Mouse (Mus musculus): ENCODE data around the gene Psors1c2. TPM values are rescaled to one million over a fixed set of nuclear protein-coding genes. Genes with fewer than 3 reads are reported as not detected.
"Not testable (repeated sequence)": the region's sequence is repeated elsewhere in the genome, so short reads cannot be mapped to it uniquely, and the experiment has no call there.

The Psors1c2 gene
- 0.15 TPM in 1 of 2 replicates, not detected in the other for polyA plus RNA-seq (2012; rRNA removed)

DNA sequence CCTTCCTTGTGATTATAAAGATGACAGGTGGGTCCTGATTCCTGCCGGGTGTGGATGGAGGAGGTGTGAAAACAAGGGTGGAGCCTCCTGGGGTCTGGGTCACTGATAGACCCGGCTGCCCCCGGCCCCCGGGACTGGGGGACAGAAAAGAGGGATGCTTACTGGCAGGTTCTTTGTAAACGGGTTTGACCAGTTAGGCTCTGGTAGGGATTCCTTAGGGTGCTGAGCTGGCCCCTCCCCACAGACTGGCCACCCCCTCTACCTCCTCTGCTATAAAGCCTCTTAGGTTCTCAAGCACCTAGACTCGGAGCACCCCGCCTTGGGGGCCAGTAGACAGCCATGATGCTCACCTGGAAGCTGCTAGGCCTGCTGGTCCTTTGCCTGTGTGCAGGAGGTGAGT is at the start of gene Psors1c2:
Gene Psors1c2 (plus strand): TSS at position 301 of the 400 bp plus-strand sequence.
- DNase-seq (ENCODE audit: low read depth): no peak

GRCm38 (mm10) chr17:35484066-35484465 is 48.9 kb upstream of the Psors1c2 start:
- DNase-seq (ENCODE audit: low read depth): no peak

DNA sequence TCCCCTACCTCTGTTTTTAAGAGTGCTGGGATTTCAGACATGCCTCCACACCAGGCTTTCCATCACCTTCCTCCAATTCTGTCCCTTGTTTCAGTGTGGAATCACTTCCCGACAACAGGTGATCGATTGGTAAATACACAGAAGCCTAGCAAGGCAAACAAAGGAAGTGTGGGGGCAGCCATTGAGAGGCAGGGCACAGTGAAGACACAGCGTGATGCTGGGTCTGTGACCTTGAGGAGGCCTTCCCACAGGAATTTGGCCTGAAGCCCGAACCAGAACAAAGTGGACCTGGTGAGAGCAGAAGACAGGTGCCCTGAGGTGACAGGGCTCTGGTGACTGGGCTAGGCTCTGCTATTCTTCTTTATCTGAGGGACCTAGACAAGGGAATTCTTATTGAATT is 47.3 kb upstream of the Psors1c2 start:
- DNase-seq (ENCODE audit: low read depth): no peak

DNA sequence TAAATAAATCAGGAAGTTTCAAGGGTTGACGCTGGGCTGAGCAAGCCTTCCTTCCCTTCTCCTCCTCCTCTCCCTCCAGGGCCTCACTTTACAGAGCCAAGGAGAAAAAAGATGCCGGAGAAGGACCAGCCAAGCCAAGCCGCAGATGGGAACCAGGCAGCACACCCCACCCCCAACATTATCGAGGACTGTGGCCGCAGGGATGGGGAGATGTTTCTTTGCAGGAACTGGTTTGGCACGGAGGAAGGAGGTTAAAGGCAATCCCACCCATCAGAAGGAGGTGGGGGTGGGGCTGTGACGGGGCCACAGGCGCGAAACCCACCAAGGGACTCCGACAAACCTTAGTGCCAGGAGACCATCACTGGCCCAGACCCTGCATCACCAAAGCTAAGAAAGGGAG is 46.3 kb upstream of the Psors1c2 start:
- DNase-seq (ENCODE audit: low read depth): no peak

GRCm38 (mm10) chr17:35488041-35488440 is 45.0 kb upstream of the Psors1c2 start:
- DNase-seq (ENCODE audit: low read depth): no peak

GRCm38 (mm10) chr17:35490320-35490719 is 42.7 kb upstream of the Psors1c2 start:
- DNase-seq (ENCODE audit: low read depth): no peak

DNA sequence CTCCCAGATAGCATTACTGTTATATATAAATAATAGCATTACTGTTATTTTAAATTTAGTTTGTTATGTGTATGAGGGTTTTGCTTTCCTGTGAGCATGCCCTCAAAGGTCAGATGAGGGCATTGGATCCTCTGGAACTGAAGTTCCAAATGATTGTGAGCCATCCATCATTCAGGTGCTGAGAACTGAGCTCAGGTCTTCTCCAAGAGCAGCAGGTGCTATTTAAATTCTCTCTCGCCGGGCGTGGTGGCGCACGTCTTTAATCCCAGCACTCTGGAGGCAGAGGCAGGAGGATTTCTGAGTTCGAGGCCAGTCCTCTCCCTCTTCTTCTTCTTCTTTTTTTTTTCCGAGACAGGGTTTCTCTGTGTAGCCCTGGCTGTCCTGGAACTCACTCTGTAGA is 35.9 kb upstream of the Psors1c2 start:
- DNase-seq (ENCODE audit: low read depth): no peak

DNA sequence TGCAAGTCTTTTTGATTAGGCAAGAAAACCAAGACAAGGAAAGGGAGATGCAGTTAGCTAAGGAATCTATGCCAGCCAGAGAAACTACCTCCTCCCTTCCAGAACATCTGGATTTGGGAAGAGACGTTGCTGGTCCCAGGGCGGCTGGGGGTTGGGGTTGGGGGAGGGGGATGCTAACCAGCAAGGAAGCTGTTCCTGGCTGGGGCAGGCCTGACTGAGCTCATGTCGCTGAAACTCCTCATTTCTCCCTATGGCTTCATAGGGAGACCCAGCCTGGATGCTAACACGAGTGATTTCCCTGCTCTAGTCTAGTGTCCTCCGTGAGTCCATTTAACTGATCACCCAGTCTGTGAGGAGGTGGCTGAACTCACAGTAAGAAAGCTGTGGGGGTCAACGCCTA is 30.8 kb upstream of the Psors1c2 start:
- no peak for DNase-seq (ENCODE audit: low read depth)

DNA sequence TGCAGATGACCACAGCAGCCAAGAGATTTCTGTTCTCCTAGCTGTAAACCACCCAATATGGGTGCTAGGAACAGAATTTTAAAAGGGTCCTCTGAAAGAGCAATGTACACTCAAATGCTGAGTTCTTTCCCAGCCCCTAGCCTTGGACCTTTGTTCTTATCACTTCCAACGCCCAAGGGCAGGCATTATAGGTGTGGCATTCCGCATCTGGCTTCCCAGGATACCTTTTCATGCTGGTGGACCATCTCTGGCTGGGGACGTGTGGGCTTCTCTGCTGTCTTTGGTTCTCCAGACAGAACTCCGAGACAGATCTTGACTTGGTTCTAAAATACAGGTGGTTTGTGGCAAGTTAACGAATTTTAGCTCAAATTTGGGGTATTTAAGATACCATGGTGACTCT is 30.2 kb upstream of the Psors1c2 start:
- DNase-seq (ENCODE audit: low read depth): no peak

- no peak for DNase-seq (ENCODE audit: low read depth)
Measured at GRCm38 (mm10) chr17:35503849-35504248, 29.2 kb upstream of the Psors1c2 start.

- no peak for DNase-seq (ENCODE audit: low read depth)
Measured at GRCm38 (mm10) chr17:35504628-35505481, 28.1 kb upstream of the Psors1c2 start.

DNA sequence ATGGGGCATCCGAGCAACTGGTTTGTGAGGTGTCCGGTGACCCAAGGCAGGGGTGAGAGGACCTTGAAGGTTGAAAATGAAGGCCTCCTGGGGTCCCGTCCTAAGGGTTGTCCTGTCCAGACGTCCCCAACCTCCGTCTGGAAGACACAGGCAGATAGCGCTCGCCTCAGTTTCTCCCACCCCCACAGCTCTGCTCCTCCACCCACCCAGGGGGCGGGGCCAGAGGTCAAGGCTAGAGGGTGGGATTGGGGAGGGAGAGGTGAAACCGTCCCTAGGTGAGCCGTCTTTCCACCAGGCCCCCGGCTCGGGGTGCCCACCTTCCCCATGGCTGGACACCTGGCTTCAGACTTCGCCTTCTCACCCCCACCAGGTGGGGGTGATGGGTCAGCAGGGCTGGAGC is 27.2 kb upstream of the Psors1c2 start, which contains the start of gene Pou5f1:
Gene Pou5f1 (plus strand): TSS at position 243 of the 400 bp plus-strand sequence.
- DNase-seq (ENCODE audit: low read depth): no peak

DNA sequence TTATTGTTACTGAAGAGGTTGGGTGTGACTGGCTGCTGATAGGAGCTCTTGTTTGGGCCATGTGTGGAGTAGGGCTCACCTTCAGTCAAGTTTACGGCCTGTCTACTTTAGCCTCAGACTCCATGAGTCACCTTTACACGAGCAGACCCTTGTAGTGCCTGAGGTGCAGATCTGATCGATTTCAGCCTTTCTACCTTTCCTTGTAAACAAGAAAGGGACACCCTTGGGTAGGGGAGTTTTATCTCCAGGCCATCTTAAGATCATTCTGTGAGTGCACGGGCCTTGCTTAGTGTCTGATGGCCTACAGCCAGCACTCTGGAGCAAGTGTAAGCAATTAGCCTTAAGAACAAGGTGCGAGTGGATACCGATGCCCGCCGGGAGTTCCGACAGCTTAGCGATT is 26.1 kb upstream of the Psors1c2 start:
- DNase-seq (ENCODE audit: low read depth): no peak

- DNase-seq (ENCODE audit: low read depth): no peak
Measured at GRCm38 (mm10) chr17:35507556-35508260, 25.3 kb upstream of the Psors1c2 start.

DNA sequence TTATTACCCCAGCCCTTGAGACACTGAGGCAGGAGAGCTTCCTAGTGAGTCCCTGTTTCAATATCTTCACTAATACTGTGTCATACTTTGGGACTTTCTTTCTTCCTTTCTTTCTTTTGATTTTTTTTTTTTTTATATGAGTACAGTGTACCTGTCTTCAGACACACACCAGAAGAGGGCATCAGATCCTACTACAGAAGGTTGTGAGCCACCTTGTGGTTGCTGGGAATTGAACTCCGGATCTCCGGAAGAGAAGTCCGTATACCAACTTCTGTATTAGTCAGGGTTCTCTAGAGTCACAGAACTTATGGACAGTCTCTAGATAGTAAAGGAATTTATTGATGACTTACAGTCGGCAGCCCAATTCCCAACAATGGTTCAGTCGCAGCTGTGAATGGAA is 24.7 kb upstream of the Psors1c2 start:
- DNase-seq (ENCODE audit: low read depth): not testable (repeated sequence)

- DNase-seq (ENCODE audit: low read depth): no peak
Measured at GRCm38 (mm10) chr17:35509284-35509683, 23.7 kb upstream of the Psors1c2 start.

DNA sequence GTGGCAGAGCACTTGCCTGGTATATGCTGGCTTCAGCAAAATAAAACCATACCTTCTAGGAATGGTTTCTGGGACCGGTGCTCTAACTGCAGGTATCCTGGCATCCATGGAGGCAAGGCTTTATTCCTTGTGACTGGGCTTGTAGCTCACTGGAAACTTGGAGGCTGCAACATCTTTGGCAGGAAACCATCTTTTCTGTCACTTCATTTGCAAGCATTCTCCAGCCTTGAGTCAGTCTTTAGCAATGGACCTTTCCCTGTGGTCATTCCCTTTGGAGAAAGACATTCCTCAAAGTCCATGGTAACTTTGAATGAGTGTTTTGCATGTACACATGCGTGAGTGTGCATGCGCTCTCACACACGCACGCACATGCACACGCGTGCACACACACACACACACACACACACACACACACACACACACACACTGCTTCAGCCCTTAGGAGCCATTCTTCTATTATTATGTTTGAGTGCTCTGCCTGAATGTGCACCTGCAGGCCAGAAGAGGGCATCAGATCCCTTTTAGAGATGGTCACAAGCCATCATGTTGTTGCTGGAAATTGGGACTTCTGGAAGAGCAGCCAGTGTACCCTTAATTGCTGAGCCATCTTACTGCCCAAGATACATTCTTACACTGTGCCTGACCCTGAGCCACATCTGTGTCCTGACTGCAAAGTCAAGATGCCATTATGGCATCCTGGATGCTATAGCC is 19.9 kb upstream of the Psors1c2 start:
- no peak for DNase-seq (ENCODE audit: low read depth)

DNA sequence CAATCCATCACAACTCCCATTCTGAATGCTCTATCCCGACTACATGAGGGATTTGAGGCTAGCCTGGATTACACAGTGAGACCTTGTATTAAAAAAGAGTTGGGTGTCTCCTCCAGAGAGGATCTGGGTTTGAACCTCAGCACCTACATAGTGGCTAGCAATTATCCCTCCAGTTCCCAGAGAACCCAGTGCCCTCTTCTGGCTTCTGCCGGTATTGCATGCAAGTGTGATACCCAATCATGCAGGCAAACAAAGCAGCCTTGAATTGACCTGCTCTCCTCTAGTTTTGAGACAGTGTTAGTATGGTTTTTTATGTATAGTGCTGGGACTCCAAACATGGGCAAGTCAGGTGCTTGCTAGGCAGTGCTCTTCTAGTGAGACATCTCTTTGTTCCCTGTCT is 19.1 kb upstream of the Psors1c2 start:
- DNase-seq (ENCODE audit: low read depth): no peak

GRCm38 (mm10) chr17:35514756-35515155 is 18.2 kb upstream of the Psors1c2 start:
- DNase-seq (ENCODE audit: low read depth): no peak

- no peak for DNase-seq (ENCODE audit: low read depth)
Measured at GRCm38 (mm10) chr17:35515911-35516640, 16.9 kb upstream of the Psors1c2 start.

- peak; percentile 83 for DNase-seq (ENCODE audit: low read depth)
Measured at GRCm38 (mm10) chr17:35516652-35517500, 16.1 kb upstream of the Psors1c2 start, which contains the start of the genes Tcf19 and Cchcr1. TSS of gene Tcf19 (minus strand) at chr17:35516824. TSS of gene Cchcr1 (plus strand) at chr17:35517100.
